Mouse (Mus musculus) spleen, postnatal 4 days (tissue): ENCODE data around the gene Crls1.

Experiments
- DNase-seq, 2 experiments: peaks; one replicate each; pipeline ENCODE4 v3.0.0; 2022; ENCODE audit warnings: low spot score in 2 of 2

Gene Crls1

DNA sequence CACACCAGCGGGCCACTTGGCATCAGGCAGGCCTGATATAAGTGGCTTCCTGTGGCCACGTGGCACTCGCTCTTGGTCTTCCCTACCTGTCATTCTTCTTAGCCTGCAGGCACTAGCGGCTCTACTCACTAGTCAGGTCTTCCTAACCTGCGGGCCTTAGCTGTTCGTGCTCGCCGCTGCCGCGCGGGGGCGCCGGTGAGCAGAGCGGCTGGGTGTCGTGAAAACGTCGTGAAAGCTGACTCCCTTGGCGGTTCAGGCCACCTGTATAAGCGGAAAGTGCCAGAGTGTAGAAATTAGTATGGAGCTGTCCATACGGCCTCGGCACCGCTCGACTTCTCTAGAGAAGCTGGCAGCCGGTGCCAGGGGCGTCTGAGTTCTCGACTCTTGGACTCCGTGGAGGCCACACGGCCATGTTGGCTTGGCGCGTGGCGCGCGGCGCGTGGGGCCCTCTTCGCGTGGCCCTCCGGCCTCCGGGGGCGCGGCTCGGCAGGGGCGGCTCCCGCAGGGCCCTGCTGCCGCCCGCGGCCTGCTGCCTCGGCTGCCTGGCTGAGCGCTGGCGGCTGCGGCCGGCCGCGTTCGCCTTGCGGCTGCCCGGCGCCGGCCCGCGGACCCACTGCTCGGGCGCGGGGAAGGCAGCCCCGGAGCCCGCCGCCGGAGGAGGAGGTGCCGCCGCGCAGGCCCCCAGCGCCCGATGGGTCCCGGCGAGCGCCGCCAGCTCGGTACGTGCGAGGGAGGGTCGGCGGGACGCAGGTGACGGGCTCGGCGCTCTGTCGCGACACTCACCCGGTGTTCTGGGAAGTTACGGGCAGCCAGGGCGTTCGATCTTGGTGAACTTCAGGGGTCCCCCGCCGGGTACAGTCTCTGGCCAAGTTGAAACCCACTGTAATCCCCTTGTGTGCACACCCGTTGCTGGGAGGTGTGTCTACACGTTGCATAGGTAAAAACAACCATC is at the start of gene Crls1:
TSS of gene Crls1 (plus strand) at position 260 of the 952 bp plus-strand sequence.
- peak; percentile 96 to 99 for DNase-seq

DNA sequence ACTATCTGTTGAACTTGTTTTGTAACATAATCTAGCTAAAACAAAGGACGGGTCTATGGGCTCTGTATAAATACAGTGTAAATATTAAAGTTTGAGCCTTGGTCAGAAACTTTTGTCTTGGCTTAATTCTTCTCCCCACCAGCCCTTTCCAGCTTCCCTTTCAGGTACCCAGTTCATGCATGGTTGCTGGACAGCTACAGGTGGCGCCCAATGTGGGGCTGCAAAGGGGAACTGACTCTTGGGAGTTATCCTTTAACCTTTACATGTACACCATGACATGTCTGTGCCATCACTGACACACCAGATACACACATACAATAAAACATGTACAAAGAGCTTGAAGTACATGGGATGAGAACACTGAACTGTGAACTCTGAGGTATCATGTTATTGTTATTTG is 43.5 kb upstream of the Crls1 start:
- no peak for DNase-seq

DNA sequence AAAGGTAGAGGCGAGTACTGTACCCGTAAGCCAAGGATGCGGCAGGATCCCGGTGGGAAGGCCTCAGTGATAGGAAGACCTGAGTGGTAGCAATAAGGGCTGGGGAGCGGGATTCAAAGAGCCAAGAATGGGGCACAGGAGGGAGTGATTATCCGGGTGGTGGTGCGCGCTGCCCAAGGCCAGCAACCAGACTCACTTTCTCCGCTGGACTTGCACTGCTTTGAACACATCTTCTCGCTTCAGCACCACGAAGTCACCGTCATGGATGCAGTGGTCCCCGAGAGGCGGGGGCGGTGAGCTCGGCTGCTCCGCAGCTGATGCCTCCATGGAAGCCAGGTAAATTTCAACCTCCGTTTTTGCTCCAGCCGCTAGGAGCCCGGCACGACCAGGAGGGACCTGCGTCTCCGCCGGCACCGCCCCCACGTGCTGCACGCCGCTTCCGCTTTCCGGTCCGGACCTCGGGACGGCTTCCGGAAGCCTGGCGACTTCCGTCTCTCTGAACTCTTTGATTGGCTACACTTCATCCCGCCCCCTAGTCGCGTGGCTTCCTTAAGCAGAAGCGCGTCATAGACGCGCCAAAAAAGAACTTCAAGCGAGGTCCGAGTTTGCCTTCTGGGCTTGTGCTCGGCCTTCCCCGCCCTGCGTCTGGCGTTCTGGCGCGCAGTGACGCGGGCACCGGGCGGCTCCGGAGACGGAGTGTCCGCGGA is 30.7 kb upstream of the Crls1 start, which contains the start of the genes Trmt6 and Mcm8:
TSS of gene Trmt6 (minus strand) at position 448 of the 707 bp plus-strand sequence.
TSS of gene Mcm8 (plus strand) at position 534 of the 707 bp plus-strand sequence.
- DNase-seq, result peak; percentile 87 to 93

DNA sequence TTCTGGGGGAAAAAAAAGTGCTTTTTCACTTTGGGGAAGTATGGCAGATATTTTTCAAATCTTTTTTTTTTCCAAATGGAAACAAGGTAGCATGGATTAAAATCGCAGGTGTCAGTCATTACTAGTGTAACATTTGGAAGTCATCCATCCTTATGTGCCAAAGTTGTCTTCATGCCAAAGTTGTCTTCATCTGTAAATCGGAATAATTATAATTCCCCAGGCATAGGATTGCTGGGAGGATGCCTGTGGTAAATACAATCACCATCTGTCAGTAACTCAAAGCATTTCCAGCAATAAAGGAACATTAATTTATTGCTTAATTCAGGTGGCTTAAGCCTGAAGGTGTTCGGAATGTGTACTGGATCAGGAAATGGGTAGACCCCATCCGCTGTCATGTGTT is 5.4 kb upstream of the Crls1 start:
- no peak for DNase-seq

DNA sequence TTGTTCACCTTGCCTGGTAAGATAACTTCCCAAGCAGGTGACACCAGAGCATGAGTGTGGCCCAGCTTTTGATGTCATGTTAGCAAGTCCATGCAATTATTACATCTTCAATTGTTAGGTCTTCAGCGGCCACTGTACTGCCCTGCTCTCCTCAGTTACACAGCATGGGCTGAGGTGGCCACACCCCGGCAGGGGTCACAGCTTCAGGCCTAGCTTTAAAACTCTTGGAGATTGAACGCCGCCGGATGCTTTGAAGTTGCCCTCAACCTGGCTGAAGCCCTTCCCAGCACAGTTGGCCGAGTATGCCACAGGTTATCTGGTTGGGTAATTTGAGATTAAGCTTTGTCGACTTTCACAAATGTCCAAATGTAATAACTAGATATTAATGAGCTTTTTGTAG is 1.1 kb downstream of the Crls1 start:
- no peak for DNase-seq

DNA sequence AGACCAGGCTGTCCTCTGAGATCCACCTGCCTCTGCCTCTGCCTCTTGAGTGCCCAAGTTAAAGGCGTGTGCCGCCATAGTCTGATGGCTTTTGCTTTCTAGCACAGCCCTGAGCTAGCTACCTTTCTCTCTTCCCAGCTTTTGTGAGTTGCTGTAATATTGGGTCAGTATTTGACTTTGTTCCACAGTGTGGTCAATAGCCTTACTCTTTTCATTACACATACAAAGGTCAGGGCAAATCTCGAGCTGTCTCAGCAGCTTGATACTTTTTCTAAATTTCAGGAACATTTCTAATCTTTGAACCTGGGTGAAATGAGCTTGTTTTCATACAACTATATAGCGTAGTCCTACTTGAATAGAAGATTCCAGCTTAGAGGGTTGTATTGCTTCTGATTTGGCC is 1.9 kb downstream of the Crls1 start:
- DNase-seq, result no peak

DNA sequence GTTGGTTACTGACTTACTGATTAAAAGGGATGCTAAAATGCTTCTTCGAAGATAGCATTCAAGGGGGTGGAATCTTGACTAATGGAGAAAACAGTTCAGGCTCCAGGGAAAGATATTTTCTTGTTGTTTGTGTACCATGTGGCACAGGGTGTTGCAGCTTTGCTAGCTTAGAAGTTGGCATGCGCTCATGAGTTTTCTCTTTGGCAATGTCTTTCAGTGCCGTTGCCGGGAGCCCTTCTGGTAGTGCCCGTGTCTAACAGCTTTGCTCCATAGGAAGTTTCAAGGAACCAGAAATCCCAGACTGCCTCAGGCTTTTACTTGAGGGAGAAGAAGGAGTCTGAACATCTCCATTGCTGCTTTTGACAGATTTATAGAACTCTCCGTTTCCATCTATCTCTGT is 2.7 kb downstream of the Crls1 start:
- no peak for DNase-seq

DNA sequence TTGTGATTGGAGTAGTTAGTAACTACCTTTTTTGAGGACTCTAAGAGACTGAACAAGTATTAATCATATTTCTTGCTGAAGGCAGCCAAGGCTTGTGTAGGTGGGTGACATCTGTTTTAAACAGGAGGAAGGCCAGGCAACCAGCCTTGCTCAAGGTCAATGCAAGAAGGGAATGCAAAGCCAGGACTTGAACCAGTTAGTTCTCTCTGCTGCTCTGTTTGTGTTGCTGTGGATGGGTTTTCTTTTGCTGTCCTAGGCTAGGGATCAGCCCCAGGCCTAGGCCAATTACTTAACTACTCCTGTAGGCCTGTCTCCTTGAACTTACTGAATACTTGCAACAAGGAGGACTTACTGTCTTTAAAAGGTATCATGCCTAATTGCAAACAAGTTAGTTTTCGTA is 6.6 kb downstream of the Crls1 start:
- no peak for DNase-seq

DNA sequence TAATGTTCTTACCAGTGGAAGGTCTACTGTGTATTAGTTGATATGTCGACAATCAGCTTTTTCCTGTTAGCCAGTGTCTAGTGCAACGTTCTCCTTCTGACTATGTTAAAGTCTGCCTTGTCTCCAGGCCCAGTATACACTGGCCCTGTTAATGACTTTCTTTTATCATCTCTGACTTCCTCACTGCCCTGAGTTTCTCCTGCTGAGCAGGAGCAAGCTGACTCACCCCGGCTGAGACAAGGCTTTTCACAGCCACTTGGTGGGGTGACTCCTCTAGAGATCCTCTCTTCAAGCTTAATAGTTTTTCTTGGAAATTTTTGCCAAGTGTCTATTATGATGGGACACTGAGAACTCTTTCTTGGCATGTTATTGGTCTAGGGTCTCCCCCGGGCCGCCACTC is 9.9 kb downstream of the Crls1 start:
- no peak for DNase-seq

DNA sequence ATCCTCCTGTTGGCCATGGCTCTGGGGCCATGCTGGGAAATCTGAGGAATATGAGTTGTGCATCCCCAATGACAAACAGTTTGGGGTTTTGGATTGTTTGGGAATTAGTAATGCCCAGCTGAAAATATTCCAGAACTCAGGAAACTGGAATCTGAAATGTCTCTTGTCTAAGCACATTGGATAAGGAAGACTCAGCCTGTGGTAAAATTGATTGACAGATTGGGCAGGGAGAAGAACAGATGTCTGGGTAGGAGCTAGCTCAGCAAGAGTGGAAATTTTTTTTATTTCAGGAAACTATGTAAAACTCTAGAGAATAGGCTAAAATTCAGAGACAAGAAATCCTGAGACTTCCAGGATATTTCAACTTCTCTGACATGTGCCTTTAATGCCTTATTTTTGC is 14.0 kb downstream of the Crls1 start:
- no peak for DNase-seq

DNA sequence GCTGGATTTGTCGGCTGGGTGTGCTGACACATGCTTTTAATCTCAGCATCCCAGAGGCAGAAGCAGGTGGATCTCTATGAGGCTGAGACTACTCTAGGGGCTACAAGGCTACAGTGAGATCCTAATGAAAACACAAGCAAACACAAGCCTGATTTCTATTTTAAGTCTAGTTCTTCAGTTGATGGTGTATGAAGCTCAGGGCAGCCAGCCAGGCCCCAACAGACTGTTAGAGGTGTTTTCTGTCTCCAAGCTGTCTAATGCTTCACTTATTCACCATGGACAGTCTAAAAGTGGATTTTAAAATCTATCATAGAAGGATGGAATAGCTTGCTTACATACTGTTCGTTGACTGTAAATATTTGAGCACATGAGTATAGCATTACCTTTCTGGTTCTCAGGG is 15.0 kb downstream of the Crls1 start:
- no peak for DNase-seq

DNA sequence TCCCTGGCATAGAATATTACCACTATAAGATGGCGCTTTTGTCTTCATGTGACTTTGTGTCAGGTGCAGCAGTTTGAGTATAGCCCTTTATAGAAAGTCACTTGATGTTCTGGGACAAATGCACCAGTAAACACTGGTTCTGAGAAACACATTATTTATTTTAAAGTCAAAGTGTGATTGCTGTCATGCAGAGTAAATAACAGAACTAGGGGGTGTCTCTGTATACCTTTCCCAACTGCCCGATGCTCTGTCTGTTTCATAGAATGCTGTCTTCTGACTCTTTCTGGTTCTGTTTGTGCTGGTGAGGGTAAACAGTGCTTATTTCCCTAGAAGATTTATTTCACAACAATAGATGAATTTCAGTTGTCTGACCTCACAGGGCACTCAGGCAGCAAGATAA is 16.9 kb downstream of the Crls1 start:
- DNase-seq, result no peak

DNA sequence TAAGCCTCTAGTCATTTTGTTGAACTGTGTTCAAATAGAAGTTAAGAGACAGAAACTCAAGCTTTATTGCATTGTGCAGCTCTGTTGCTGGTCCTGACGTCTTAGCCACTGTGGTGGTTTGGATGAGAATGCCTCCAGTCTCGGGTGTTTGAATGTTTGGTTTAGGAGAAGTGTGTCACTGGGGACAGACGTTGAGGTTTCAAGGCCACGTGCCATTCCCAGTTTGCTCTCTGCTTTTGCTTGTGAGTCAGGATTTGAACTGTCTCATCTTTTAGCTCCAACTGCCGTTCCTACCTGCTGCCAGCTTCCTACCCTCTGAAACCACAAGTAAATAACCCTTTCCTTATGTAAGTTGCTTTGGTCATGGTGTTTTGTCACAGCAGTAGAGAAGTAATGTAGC is 21.1 kb downstream of the Crls1 start:
- DNase-seq, result peak in 1 of 2 experiments; percentile 43

DNA sequence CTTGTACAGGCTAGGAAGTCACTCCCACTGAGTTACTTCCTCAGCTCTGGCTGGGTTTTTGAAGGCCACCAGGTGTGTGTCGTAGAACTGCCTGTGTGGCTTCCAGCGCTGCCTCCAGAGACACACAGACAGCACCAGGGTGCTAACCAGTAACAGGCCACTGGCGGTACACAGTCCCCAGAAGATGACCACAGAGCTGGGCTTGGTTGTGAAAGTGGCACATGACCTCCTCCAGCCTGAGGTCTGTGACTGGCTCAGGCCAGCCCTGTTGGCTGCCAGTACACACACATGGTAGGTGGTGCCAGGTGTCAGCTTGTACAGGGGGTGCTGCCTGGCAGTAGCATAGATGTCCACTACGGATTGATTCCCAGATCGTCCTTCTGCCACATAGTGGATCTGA is 23.2 kb downstream of the Crls1 start:
- no peak for DNase-seq

DNA sequence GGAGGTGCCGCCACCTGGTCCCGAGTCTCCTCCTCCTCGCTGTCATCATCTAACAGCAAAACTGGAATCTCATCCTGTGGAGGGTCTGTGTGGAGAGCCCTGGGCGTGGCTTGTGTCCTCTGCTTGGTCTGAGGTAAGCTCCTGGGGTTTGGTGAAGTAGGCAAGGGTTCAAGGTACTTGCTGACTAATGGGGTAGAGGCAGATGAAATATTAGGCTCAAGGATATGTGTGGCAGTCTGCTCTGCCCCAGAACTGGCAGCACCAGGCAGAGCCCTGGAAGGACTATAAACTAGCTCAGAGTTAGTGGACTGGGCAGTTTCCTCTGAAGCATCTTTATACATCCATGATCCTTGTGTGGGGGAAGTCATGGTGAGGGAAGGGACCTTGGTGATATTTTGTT is 23.8 kb downstream of the Crls1 start:
- no peak for DNase-seq

DNA sequence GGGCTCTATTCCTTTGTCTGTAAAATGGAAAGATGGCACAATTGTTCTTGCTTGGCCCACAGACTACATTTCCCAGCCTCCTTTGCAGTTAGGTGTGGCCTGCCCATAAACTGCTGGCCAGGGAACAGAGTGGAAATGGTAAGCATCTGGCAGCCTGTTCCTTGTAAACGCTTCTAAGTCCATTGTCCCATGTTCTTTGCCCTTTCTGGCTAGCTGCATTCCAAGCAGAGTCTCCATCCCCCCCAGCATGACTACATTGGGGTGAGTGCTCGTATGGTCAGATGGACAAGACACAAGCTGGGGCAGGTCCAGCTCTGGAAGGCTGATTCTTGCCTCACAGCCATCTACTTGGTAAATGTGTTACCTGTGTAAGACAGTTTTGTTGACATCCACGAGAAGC is 25.2 kb downstream of the Crls1 start:
- DNase-seq, result no peak

DNA sequence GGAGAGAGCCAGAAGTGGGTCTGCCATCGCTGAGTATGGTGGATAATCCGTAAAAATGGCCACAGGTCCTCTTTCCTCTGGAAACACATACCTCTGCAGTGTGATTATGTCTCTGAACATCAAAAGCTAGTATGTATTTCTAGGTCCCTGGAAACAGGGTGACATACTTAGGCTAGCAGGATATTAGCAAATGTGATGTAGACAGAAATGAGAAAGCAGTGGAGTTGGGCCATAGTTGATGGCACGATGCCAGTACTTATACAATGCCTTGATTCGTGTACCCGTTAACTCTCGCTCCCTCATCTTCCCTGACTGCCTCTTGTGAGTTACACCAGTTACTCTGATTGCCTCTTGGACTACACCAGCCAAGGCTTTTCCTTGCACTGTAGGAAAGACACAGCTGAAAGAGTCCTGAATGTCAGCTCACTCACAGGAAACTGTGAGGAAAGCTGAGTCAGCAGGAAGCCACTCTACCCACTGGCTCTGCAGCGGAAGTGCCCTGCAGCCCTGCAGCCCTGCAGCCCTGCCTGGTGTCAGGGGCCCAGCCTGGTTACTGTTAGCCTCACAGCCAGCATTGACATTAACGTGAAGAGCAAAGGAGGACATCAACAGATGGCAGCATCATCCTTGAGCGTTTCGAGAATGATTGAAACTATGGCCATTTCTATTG is 27.3 kb downstream of the Crls1 start:
- DNase-seq, result no peak

DNA sequence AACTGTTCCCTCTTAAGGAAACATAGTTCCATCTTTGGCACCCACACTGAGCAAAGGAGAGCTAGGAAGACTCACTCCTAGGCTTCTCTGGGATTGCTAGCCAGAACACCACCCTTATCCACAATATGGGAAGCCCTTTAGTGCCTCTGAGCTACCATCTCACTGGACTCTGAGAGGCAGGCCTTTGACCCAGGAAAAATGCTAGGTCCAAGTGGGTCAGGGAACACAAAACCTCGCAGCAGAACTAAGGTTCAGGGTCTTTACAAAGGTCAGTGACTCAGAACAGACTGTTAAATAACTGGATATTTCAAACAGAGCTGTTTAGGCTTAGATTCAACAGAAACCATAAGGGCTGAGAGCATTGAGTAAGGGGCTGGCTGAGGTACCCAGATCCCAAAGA is 30.5 kb downstream of the Crls1 start:
- no peak for DNase-seq

DNA sequence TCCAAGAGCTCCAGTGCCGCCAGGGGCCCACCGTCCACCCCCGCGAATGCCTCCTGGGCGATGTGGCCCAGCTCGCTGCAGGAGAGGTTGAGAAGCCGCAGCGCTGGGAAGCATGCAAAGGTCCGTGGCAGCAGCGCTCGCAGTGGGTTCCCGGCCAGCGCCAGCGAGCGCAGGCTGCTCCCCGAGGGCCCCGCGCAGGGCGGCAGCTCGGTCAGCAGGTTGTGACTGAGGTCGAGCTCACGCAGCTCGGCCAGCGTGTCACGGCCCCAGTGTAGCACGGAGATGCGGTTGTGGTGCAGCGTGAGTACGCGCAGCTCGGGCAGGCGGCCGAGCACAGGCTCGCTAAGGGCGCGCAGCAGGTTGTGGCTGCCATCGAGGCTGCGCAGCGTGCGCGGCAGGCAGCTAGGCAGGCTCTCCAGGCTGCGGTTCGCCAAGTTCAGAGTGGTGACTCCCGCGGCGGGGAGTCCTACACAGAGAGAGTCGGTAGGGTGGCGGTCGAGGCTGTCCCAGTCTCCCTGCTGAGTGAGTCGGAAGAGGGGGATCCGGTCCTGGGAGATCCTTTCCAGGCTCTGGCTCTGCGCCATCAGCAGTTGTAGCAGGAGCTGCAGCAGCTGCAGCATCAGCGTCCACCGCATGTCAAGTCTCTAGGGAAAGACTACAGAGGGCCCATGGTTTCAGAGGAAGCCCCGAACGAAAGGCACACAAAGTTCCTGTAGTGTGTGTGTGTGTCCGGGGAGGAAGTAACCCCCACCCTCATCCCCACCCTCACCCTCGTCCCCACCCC is 33.0 kb downstream of the Crls1 start:
- peak in 1 of 2 experiments; percentile 62 for DNase-seq

DNA sequence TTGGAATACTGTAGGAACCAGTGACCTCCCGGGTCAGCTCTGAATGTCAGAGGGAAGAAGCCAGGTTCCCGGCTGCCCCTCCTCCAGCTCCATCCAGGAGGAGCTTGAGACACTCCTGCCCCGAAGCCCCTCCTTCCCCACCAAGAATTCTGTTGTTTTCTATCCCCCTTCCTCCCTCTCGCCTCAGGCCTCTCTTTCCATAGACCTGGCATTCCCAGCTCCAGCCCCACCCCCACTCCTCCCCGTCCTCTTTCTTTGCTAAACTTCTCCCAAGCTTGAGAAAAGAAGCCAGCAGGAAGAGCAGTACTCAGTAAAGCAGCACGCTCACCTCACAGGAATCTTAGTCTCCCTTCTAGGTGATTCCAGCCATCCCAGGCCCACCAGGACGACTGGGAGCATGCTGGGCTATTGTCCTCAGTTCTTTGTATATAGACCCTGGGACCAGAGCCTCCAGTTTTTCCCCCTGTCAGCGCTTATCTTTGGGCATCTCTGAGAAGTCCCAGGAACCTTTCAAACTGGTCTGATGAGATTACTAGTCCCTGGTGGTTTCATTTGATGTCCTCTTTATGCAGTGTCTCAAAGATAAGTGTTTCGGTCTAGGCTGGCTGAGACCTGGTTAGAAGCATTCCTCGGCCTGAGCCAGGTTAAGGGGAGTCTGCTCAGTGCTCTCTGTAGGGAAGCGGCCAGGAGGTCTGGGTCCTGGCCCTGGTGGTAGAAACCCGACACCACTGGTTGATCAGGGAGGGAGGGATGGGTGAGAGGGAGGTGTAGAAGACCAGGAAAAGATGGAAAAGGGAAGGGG is 34.6 kb downstream of the Crls1 start, which contains the start of gene Lrrn4:
TSS of gene Lrrn4 (minus strand) at position 48 of the 802 bp plus-strand sequence.
- DNase-seq, result no peak
